Mouse (Mus musculus): ENCODE measurements around the gene Fam83e.

Fam83e gene

DNA sequence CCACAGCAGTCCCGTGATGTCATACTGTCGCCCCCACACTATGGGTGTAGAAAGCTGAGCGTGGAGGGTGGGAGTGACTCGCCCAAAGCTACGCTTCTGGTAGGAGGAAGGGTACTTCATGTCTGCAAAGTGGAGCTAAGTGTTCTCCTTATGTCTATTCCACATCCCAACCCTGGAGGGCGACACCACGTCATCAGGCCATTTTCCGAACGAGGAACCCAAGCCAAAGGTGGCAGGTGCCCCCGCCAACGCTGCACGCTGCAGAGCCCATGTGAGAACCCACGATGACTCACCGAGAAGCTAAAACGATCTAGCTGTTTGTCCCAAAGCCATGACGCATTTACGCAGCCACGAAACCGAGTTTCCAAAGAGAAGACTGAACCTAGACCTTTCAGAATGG lies 21.3 kb downstream of the Fam83e start:
- peak; percentile 89 for DNase-seq

DNA sequence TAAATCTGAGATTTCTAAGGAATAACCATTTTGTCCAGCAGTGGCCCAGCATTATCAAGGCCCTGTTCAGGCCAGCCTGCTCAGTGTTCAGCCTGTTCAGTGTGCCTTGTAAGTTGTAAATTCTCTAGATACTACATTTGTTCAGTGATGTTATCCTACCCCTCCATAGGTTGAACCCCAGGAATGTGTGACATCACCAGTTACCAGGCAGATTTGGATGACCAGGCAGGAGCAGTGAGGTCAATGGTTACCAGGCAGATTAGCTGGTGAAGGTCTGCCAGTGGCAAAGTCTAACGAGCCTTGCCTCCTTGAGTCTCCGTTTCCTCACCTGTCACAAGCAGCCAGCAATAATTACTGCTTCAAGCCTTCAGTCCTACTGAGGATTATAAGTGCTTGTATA lies 23.4 kb downstream of the Fam83e start:
- DNase-seq: peak; percentile 75

DNA sequence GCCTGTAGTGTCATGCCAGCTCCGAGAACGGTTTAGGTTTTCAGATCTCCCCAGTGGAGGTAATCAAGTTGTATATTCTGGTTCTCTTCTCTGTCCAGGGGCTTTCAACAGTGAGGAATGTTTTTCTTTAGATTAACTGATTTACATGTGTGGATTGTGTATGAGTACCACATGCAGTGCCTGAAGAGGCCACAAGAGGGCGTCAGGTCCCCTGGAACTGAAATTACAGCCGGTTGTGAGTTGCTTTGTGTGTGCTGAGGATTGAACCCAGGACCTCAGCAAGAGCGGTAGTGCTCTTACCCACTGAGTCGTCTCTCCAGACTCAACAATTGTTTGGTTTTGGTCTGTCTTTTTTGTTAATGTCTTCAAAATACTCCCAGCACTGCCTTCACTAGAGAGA lies 25.5 kb downstream of the Fam83e start:
- no peak for DNase-seq

GRCm38 (mm10) chr7:45747450-45747849 lies 26.4 kb downstream of the Fam83e start:
- no peak for DNase-seq

- DNase-seq: no peak
These were observed 27.1 kb downstream of the Fam83e start for GRCm38 (mm10) chr7:45748110-45748509.

DNA sequence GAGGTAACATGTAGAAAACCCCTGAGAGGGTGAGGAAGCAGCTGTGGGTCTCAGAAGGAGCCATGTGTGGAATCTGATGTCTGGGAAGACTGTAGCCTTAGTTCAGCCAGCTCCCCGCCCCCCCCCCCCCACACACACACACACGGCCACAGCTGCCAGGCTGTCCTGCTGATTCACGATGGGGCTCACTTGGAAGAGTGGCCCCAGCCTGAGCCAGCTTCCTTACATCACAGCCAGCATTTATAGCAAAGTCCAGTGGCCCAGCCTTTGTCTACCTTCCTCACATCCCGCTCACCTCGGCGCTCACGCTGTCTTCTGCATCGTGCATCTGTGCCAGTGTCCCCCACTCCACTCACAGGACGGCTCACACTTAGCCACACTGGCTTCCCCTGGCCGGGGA lies 28.4 kb downstream of the Fam83e start:
- no peak for DNase-seq

DNA sequence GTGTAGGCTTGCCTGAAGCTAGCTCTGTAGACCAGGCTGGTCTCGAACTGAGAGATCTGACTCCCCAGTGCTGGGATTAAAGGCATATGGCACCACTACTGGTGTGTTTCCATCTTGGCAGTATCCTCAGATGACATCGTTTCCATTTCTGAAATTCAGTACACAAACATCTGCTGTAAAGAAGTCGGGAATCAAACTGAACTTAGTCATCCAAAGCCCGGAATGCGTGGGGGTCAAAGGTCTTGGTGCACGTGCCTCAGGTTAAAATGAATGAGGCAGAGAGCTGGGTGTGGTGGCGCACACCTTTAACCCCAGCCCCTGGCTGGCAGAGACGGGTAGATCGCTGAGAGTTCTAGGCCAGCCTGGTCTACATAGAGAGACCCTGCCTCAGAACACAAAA lies 29.1 kb downstream of the Fam83e start:
- no peak for DNase-seq

DNA sequence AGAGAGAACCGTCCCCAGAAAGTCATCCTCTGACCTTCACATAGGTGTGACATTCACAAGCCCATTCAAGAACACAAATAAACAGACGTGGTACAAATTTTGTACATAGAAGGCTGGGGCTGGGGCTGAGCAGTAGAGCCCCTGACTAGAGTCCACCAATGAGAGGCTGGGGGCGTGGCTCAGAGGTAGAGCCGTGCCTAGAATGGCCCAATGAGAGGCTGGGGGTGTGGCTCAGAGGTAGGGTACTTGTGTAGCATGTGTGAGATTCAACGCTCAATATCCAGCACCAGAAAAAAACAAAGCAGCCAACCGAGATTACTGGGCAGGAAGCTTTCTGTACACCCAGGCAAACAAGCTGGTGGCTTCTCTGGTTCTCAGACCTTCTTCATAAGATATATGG lies 34.7 kb downstream of the Fam83e start:
- DNase-seq: no peak

- DNase-seq: no peak
These were observed 38.4 kb downstream of the Fam83e start for GRCm38 (mm10) chr7:45759400-45759799.

DNA sequence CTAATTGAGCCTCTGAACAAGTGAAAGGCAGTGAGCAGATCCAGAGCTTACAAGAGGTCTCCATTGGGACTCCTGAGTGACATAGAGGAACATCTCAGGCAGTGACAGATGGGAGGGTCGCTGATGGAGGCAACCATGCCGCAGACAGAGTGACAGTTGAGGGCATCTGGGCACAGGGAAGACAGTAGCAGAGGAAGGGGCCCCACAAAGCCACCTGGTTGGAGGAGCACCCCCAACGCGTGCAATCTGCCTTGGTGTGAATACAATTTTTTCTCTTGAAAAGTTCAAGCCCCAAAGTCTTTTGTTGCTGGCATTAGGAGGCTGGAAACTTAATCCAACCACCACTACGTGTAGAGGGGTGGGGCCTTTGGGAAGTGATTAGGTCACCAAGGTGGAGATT lies 39.1 kb downstream of the Fam83e start:
- no peak for DNase-seq

DNA sequence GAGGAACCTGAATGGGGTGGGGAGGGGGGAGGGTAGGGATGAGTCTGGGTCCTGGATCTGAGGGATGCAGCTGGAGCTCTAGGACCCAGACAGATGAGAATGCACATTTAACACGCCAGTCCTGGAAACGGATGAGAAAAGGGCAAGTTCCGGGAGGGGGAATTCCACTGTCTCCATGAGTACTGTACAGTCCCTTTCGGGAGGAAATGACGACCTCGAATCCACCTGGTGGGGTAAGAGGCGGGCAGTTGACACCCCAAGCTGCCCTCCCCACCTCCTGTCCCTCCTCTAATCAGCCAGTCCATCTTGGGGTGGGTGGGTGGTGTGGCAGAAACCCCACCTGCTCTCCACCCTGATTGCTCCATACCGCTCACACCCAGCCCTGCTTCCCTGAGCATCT lies 45.0 kb downstream of the Fam83e start:
- no peak for DNase-seq

- no peak for DNase-seq
These were observed 45.8 kb downstream of the Fam83e start for GRCm38 (mm10) chr7:45766764-45767163.

DNA sequence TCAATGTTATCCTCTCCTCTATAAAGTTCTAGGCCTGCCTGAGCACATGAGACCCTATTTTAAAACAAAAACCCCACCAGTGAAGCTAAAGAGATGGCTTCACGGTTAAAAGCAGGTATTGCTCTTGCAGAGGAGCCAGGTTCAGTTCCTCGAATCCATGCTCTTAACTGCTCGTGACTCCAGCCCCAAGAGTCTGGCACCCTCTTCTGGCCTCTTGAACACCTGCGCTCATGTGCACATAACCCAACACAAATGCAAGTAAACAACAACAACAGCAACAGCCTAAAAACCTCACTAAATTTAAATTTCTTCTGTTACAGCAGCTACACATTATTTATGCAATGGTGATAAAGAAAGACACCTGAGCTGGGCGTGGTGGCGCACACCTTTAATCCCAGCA lies 46.5 kb downstream of the Fam83e start:
- no peak for DNase-seq

- no peak for DNase-seq
These were observed 49.5 kb downstream of the Fam83e start for GRCm38 (mm10) chr7:45770427-45771082.

GRCm38 (mm10) chr7:45771101-45771500 lies 50.1 kb downstream of the Fam83e start:
- no peak for DNase-seq

DNA sequence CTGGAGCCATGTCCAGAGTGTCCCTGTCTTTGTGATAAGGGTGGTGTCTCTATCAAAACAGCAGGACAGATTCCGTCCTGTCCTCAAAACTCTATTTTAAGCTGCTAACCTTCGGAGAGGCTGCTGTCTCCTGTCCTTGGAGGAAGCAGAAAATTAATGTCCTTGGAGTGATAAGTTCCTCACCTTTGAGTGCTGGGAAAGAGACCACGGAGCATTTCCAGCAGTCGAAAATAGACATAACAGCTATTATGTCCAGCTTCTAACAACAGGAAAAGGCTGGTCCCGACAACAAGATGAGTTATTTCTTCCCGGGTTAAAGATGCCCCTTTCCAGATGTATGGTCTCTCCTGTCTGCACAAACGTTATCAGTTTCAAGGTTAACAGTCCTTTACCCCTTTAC lies 54.2 kb downstream of the Fam83e start:
- DNase-seq: no peak

Data from right cerebral cortex, adult 18-20 months (tissue).